Mouse (Mus musculus): ENCODE measurements at regions not wholly inside any gene's neighbourhood (a gene's known extent, or its start where the extent isn't known, plus 50 kb on each side); places are given as distances from the start of the nearest gene placed in this dataset.

DNA sequence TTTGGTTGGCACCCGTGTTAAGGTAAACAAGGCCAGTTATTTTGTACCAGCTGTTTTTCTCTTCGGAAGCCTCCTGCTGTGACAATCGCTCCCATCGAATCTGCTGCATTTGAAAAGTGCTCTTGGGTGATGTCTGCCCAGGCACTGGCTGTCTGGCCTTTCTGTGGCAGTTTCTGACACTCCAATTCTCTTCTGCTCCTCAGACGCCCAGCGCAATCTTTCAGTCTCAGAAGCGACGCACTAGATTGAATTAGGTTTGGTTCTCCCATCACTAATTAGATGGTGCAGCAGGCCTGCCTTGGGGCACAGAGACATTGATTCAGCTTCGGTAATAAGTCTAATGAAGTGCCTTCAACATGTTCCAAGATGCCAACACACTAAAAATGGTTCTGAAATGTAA, 197.7 kb upstream of the Zc3h12c start:
- TF ChIP-seq CTCF (IDR thresholded peaks at IDR 0.05; ENCODE audit: low read depth) (no peak), EP300 (IDR thresholded peaks at IDR 0.05; ENCODE audit: low read depth) (no peak)

Data from heart, postnatal 0 days (tissue).